Mouse (Mus musculus) embryo, embryonic 9.5 days (tissue): ENCODE measurements around the gene Gm49320.

Source experiments
- DNase-seq: peaks from one replicate; pipeline ENCODE4 v3.0.0-alpha.2; 2017; ENCODE audit errors: extremely low spot score

The Gm49320 gene

GRCm38 (mm10) chr8:4259125-4259804 is 20.6 kb downstream of the Gm49320 start, which contains the start of gene Ctxn1:
Gene Ctxn1, minus strand, starts transcription at chr8:4259274.
- peak; percentile 98 for DNase-seq

GRCm38 (mm10) chr8:4259805-4260170 is 21.1 kb downstream of the Gm49320 start:
- no peak for DNase-seq

GRCm38 (mm10) chr8:4263105-4263791 is 24.6 kb downstream of the Gm49320 start:
- DNase-seq, result no peak

GRCm38 (mm10) chr8:4265160-4265914 is 26.7 kb downstream of the Gm49320 start:
- DNase-seq, result no peak

GRCm38 (mm10) chr8:4267627-4268026 is 29.0 kb downstream of the Gm49320 start:
- DNase-seq, result no peak

- DNase-seq, result no peak
Observed at GRCm38 (mm10) chr8:4269609-4270008, 30.9 kb downstream of the Gm49320 start.

GRCm38 (mm10) chr8:4275275-4276110 is 36.8 kb downstream of the Gm49320 start, which contains the start of gene Timm44:
Gene Timm44, minus strand, starts transcription at chr8:4275913.
- DNase-seq, result peak; percentile 94

- DNase-seq, result no peak
Observed at GRCm38 (mm10) chr8:4276111-4276465, 37.4 kb downstream of the Gm49320 start.

- DNase-seq, result no peak
Observed at GRCm38 (mm10) chr8:4292738-4293137, 54.1 kb downstream of the Gm49320 start.

GRCm38 (mm10) chr8:4297822-4298221 is 59.2 kb downstream of the Gm49320 start:
- no peak for DNase-seq
